Mouse (Mus musculus) urinary bladder, adult 2 months (tissue): Measurements from ENCODE around the gene Gm17949. TPM values are rescaled to one million over a fixed set of nuclear protein-coding genes. Genes with fewer than 3 reads are reported as not detected.
A peak's percentile ranks its signal among the peaks of the same experiment; 100 is the strongest.

ENCODE experiments used
- DNase-seq: peaks from one replicate; pipeline ENCODE4 v3.0.0; 2022; ENCODE audit warnings: low spot score
- polyA plus RNA-seq: library from polyadenylated mRNA; depleted of rRNA; stranded (reverse); fragments of >200 nt; gene quantifications from 2 replicates; pipeline ENCODE4 v1.2.3, GENCODE M21; 2012

The Gm17949 gene
- polyA plus RNA-seq, 1 experiment: 0.18 TPM

- DNase-seq: peak; percentile 75
Observed at GRCm38 (mm10) chr17:56990115-56990746, 21.0 kb upstream of the Gm17949 start, which contains the start of gene Clpp. Gene Clpp, plus strand, starts transcription at chr17:56990305.

- DNase-seq: peak; percentile 11
Observed at GRCm38 (mm10) chr17:56990966-56991365, 20.3 kb upstream of the Gm17949 start.

GRCm38 (mm10) chr17:56995046-56995445 lies 16.2 kb upstream of the Gm17949 start:
- no peak for DNase-seq

GRCm38 (mm10) chr17:56996506-56996905 lies 14.8 kb upstream of the Gm17949 start:
- DNase-seq: no peak

- DNase-seq: peak; percentile 78
Observed at GRCm38 (mm10) chr17:56997029-56997667, 14.1 kb upstream of the Gm17949 start, which contains the start of gene Alkbh7. Gene Alkbh7, plus strand, starts transcription at chr17:56997339.

- DNase-seq: no peak
Observed at GRCm38 (mm10) chr17:56999414-56999813, 11.9 kb upstream of the Gm17949 start.

GRCm38 (mm10) chr17:56999968-57000609 lies 11.2 kb upstream of the Gm17949 start, which contains the start of gene Pspn:
Gene Pspn, minus strand, starts transcription at chr17:57000018.
- DNase-seq: no peak

GRCm38 (mm10) chr17:57001228-57001627 lies 10.0 kb upstream of the Gm17949 start:
- DNase-seq: no peak

GRCm38 (mm10) chr17:57003994-57004393 lies 7.3 kb upstream of the Gm17949 start:
- DNase-seq: no peak

- DNase-seq: no peak
Observed at GRCm38 (mm10) chr17:57007137-57007905, 3.9 kb upstream of the Gm17949 start.

- no peak for DNase-seq
Observed at GRCm38 (mm10) chr17:57010911-57011235, 396 bp upstream of the Gm17949 start.

GRCm38 (mm10) chr17:57012245-57012795 lies 1.1 kb downstream of the Gm17949 start:
- DNase-seq: no peak

- DNase-seq: no peak
Observed at GRCm38 (mm10) chr17:57019693-57020092, 8.4 kb downstream of the Gm17949 start.

GRCm38 (mm10) chr17:57020960-57021359 lies 9.7 kb downstream of the Gm17949 start:
- DNase-seq: no peak

GRCm38 (mm10) chr17:57027471-57027870 lies 16.2 kb downstream of the Gm17949 start:
- no peak for DNase-seq

- DNase-seq: no peak
Observed at GRCm38 (mm10) chr17:57029691-57030090, 18.4 kb downstream of the Gm17949 start.

- peak; percentile 90 for DNase-seq
Observed at GRCm38 (mm10) chr17:57030931-57031660, 19.8 kb downstream of the Gm17949 start, which contains the start of gene Khsrp. Gene Khsrp, minus strand, starts transcription at chr17:57031522.

GRCm38 (mm10) chr17:57031661-57032420 lies 20.6 kb downstream of the Gm17949 start:
- peak; percentile 79 for DNase-seq

- DNase-seq: no peak
Observed at GRCm38 (mm10) chr17:57032854-57033253, 21.6 kb downstream of the Gm17949 start.

- DNase-seq: no peak
Observed at GRCm38 (mm10) chr17:57038978-57039377, 27.7 kb downstream of the Gm17949 start.
